Mouse (Mus musculus) heart, adult 2 months (tissue): ENCODE measurements around the gene Nup205. TPM values are rescaled to one million over a fixed set of nuclear protein-coding genes. Genes with fewer than 3 reads are reported as not detected.

ENCODE experiments used
- DNase-seq, 2 experiments: peaks; one replicate each; pipeline ENCODE4 v3.0.0; 2021
- H3K27ac ChIP-seq: fragments of 200-600 bp; 2 replicates; pipeline ENCODE4 v1.8.1; 2022
- H3K27me3 ChIP-seq: fragments of 200-500 bp; 2 replicates; pipeline ENCODE4 v1.6.1; 2012; ENCODE audit warnings: mild to moderate bottlenecking, low read length, inconsistent platforms, mixed read lengths; ENCODE audit not compliant: control insufficient read depth, insufficient read depth
- H3K36me3 ChIP-seq: fragments of 200-500 bp; 2 replicates; pipeline ENCODE4 v1.6.1; 2012; ENCODE audit warnings: low read length, inconsistent platforms; ENCODE audit not compliant: control insufficient read depth, insufficient read depth
- H3K4me1 ChIP-seq: fragments of 200-500 bp; 2 replicates; pipeline ENCODE4 v1.6.1; 2011; ENCODE audit warnings: low read length; ENCODE audit not compliant: control insufficient read depth, insufficient read depth
- H3K4me3 ChIP-seq: fragments of 200-600 bp; 2 replicates; pipeline ENCODE4 v1.8.1; 2022
- H3K79me2 ChIP-seq: fragments of 200-500 bp; replicated peaks from 2 replicates; pipeline ENCODE4 v1.6.1; 2012; ENCODE audit warnings: mild to moderate bottlenecking, inconsistent platforms, low read length, moderate library complexity, mixed read lengths; ENCODE audit not compliant: control insufficient read depth, insufficient read depth
- H3K9ac ChIP-seq: fragments of 200-500 bp; 2 replicates; pipeline ENCODE4 v1.6.1; 2012; ENCODE audit warnings: low read depth, mild to moderate bottlenecking, control low read depth, inconsistent platforms, low read length, mixed read lengths
- CTCF ChIP-seq: fragments of 200-600 bp; IDR thresholded peaks from 2 replicates; pipeline ENCODE4 v1.8.1; 2022; ENCODE audit warnings: antibody characterized with exemption, mild to moderate bottlenecking, moderate library complexity
- EP300 ChIP-seq: fragments of 200-500 bp; IDR thresholded peaks from 2 replicates; pipeline ENCODE4 v1.6.1; 2011; ENCODE audit warnings: low read depth, low read length, control low read depth; ENCODE audit not compliant: insufficient read depth
- POLR2A ChIP-seq: fragments of 200-500 bp; IDR thresholded peaks from 2 replicates; pipeline ENCODE4 v1.6.1; 2011; ENCODE audit warnings: mild to moderate bottlenecking, low read depth, low read length, control low read depth; ENCODE audit not compliant: insufficient read depth
- WGBS: fragments of 180-500 bp; shearing (Covaris S2); methylation state at CpG from one replicate; pipeline ENCODE4 v1.1.7; 2018; 5-methylcytosine and 5-hydroxymethylcytosine counted together
- intact Hi-C: fragments of 180-260 bp; cut with DNase I; formaldehyde crosslinking; loops from one replicate; pipeline ENCODE4 v1.15.1; 2025
- polyA plus RNA-seq: library from polyadenylated mRNA; depleted of rRNA; stranded (reverse); fragments of >200 nt; gene quantifications from 2 replicates; pipeline ENCODE4 v1.2.3, GENCODE M21; 2012
- total RNA-seq, 2 experiments: library from RNA; stranded (reverse); gene quantifications; 2 replicates each; pipeline ENCODE4 v1.2.3; 2021

Nup205 gene
- total and polyA plus RNA-seq, 3 experiments, result 5.6 to 14.9 (median 12.4) TPM

- Histone ChIP-seq H3K79me2 (no peaks in the 10 kb centered on the region), H3K27me3 (no peaks in the 10 kb centered on the region), H3K27ac (no peak overlapping the region), H3K4me1 (peaks cover 3% of the 10 kb centered on the region), H3K36me3 (no peaks in the 10 kb centered on the region), H3K4me3 (no peak overlapping the region), H3K9ac (no peak overlapping the region)
- 67% methylated on average over 13 of the region's 13 CpGs for WGBS
- TF ChIP-seq CTCF (no peak), EP300 (no peak), POLR2A (no peak)
- intact Hi-C loops, result no loop called here
- no peak for DNase-seq
Measured at GRCm38 (mm10) chr6:35269643-35270042, 92.4 kb downstream of the Nup205 start.

GRCm38 (mm10) chr6:35271094-35271855 lies 94.1 kb downstream of the Nup205 start:
- no peak for DNase-seq
- Histone ChIP-seq H3K9ac (no peak overlapping the region), H3K79me2 (no peaks in the 10 kb centered on the region), H3K27ac (no peak overlapping the region), H3K4me1 (peaks cover 2% of the 10 kb centered on the region; the same call in 1 of the 2 replicates), H3K4me3 (no peak overlapping the region), H3K27me3 (no peaks in the 10 kb centered on the region), H3K36me3 (no peaks in the 10 kb centered on the region)
- WGBS, result 81% methylated on average over 12 of the region's 12 CpGs
- no peak for TF ChIP-seq CTCF
- no peak for TF ChIP-seq EP300
- no peak for TF ChIP-seq POLR2A
- intact Hi-C loops, result no loop called here

GRCm38 (mm10) chr6:35271868-35272765 lies 94.9 kb downstream of the Nup205 start:
- no peaks in the 10 kb centered on the region for H3K79me2 ChIP-seq
- no peaks in the 10 kb centered on the region for H3K27me3 ChIP-seq
- no peaks in the 10 kb centered on the region for H3K36me3 ChIP-seq
- H3K4me3 ChIP-seq, result no peak overlapping the region
- TF ChIP-seq EP300 (no peak), CTCF (no peak), POLR2A (no peak)
- no peaks in the 10 kb centered on the region for H3K4me1 ChIP-seq
- intact Hi-C loops, result no loop called here
- 79% methylated on average over 20 of the region's 20 CpGs for WGBS
- H3K9ac ChIP-seq, result no peak overlapping the region
- H3K27ac ChIP-seq, result no peak overlapping the region
- no peak for DNase-seq

GRCm38 (mm10) chr6:35273391-35274082 lies 96.3 kb downstream of the Nup205 start:
- WGBS, result 71% methylated on average over 11 of the region's 11 CpGs

GRCm38 (mm10) chr6:35277903-35278587 lies 100.8 kb downstream of the Nup205 start:
- no peak for TF ChIP-seq EP300
- TF ChIP-seq CTCF, result no peak
- TF ChIP-seq POLR2A, result no peak
- Histone ChIP-seq H3K36me3 (no peaks in the 10 kb centered on the region), H3K79me2 (no peaks in the 10 kb centered on the region), H3K27me3 (no peaks in the 10 kb centered on the region), H3K4me3 (no peak overlapping the region), H3K27ac (no peak overlapping the region), H3K9ac (no peak overlapping the region), H3K4me1 (no peaks in the 10 kb centered on the region)
- no peak for DNase-seq
- WGBS, result 50% methylated on average over 10 of the region's 10 CpGs
- intact Hi-C loops, result no loop called here

More at GRCm38 (mm10) chr6:35273391-35274082, 96.3 kb downstream of the Nup205 start:
- Histone ChIP-seq H3K36me3 (no peaks in the 10 kb centered on the region), H3K9ac (no peak overlapping the region), H3K4me3 (no peak overlapping the region), H3K79me2 (no peaks in the 10 kb centered on the region), H3K4me1 (no peaks in the 10 kb centered on the region), H3K27me3 (no peaks in the 10 kb centered on the region), H3K27ac (no peak overlapping the region)
- TF ChIP-seq CTCF, result no peak
- no peak for TF ChIP-seq POLR2A
- TF ChIP-seq EP300, result no peak
- DNase-seq, result no peak
- intact Hi-C loops, result no loop called here
